Mouse (Mus musculus) hindbrain, embryonic 10.5 days (tissue): ENCODE measurements around the gene Pi4ka. TPM values are rescaled to one million over a fixed set of nuclear protein-coding genes. Genes with fewer than 3 reads are reported as not detected.

Experiments
- DNase-seq: peaks from one replicate; pipeline ENCODE4 v3.0.0-alpha.2; 2017; ENCODE audit warnings: low spot score
- H3K27ac ChIP-seq: fragments of 300-500 bp; sonication (generic); 2 replicates; pipeline ENCODE4 v1.5.1; 2016; ENCODE audit warnings: mild to moderate bottlenecking, moderate library complexity
- H3K27me3 ChIP-seq: fragments of 300-500 bp; sonication (generic); 2 replicates; pipeline ENCODE4 v1.6.1; 2016; ENCODE audit warnings: mild to moderate bottlenecking; ENCODE audit not compliant: poor library complexity, insufficient read depth, severe bottlenecking
- H3K36me3 ChIP-seq: fragments of 300-500 bp; sonication (generic); 2 replicates; pipeline ENCODE4 v1.6.1; 2016; ENCODE audit warnings: mild to moderate bottlenecking, moderate library complexity
- H3K4me1 ChIP-seq: fragments of 300-500 bp; sonication (generic); replicated peaks from 2 replicates; pipeline ENCODE4 v1.6.1; 2016; ENCODE audit warnings: mild to moderate bottlenecking
- H3K4me3 ChIP-seq: fragments of 300-500 bp; sonication (generic); 2 replicates; pipeline ENCODE4 v1.5.1; 2016; ENCODE audit warnings: mild to moderate bottlenecking, moderate library complexity
- H3K9me3 ChIP-seq: fragments of 300-500 bp; sonication (generic); 2 replicates; pipeline ENCODE4 v1.6.1; 2016; ENCODE audit warnings: mild to moderate bottlenecking, moderate library complexity
- WGBS: fragments of 180-500 bp; shearing (Covaris S2); methylation state at CpG from one replicate; pipeline ENCODE4 v1.1.7; 2016; 5-methylcytosine and 5-hydroxymethylcytosine counted together
- polyA plus RNA-seq: library from polyadenylated mRNA; unstranded; fragments of >200 nt; fragmentation: Nextera tagmentation; extraction: Ambion mirVana; gene quantifications from 2 replicates; pipeline ENCODE4 v1.2.1, GENCODE M21; 2016

Gene Pi4ka
- polyA plus RNA-seq, 1 experiment from 2014 or later = 48.4 TPM

GRCm38 (mm10) chr16:17329848-17330570 is 76.1 kb downstream of the Pi4ka start:
- Histone ChIP-seq H3K4me1 (no peaks in the 10 kb centered on the region), H3K36me3 (peaks cover 23% of the 10 kb centered on the region), H3K4me3 (no peak overlapping the region), H3K9me3 (no peaks in the 10 kb centered on the region), H3K27me3 (no peaks in the 10 kb centered on the region), H3K27ac (no peak overlapping the region)
- WGBS = 100% methylated on average over 1 of the region's 1 CpGs
- DNase-seq = no peak

GRCm38 (mm10) chr16:17326064-17326463 is 80.0 kb downstream of the Pi4ka start:
- 86% methylated on average over 2 of the region's 2 CpGs for WGBS
- DNase-seq = no peak
- Histone ChIP-seq H3K4me1 (no peaks in the 10 kb centered on the region), H3K27ac (no peak overlapping the region), H3K9me3 (no peaks in the 10 kb centered on the region), H3K27me3 (no peaks in the 10 kb centered on the region), H3K36me3 (peaks cover 61% of the 10 kb centered on the region), H3K4me3 (no peak overlapping the region)

GRCm38 (mm10) chr16:17324745-17325144 is 81.4 kb downstream of the Pi4ka start:
- DNase-seq = no peak
- Histone ChIP-seq H3K36me3 (peaks cover 60% of the 10 kb centered on the region), H3K4me1 (no peaks in the 10 kb centered on the region), H3K4me3 (no peak overlapping the region), H3K9me3 (no peaks in the 10 kb centered on the region), H3K27me3 (no peaks in the 10 kb centered on the region), H3K27ac (no peak overlapping the region)
- 92% methylated on average over 5 of the region's 5 CpGs for WGBS

- H3K36me3 ChIP-seq = peaks cover 84% of the 10 kb centered on the region
- H3K27me3 ChIP-seq = no peaks in the 10 kb centered on the region
- no peak overlapping the region for H3K4me3 ChIP-seq
- no peak for DNase-seq
- H3K9me3 ChIP-seq = no peaks in the 10 kb centered on the region
- no peaks in the 10 kb centered on the region for H3K4me1 ChIP-seq
- no peak overlapping the region for H3K27ac ChIP-seq
- 92% methylated on average over 5 of the region's 5 CpGs for WGBS
Observed at GRCm38 (mm10) chr16:17321481-17321880, 84.6 kb downstream of the Pi4ka start.

- Histone ChIP-seq H3K27me3 (no peaks in the 10 kb centered on the region), H3K4me1 (no peaks in the 10 kb centered on the region), H3K4me3 (no peak overlapping the region), H3K36me3 (peaks cover 86% of the 10 kb centered on the region), H3K27ac (no peak overlapping the region), H3K9me3 (no peaks in the 10 kb centered on the region)
- DNase-seq = no peak
- 97% methylated on average over 7 of the region's 7 CpGs for WGBS
Observed at GRCm38 (mm10) chr16:17316554-17316953, 89.6 kb downstream of the Pi4ka start.

- Histone ChIP-seq H3K4me1 (no peaks in the 10 kb centered on the region), H3K36me3 (peaks cover 94% of the 10 kb centered on the region), H3K27ac (no peak overlapping the region), H3K4me3 (no peak overlapping the region), H3K27me3 (no peaks in the 10 kb centered on the region), H3K9me3 (no peaks in the 10 kb centered on the region)
- no peak for DNase-seq
- 91% methylated on average over 5 of the region's 5 CpGs for WGBS
Observed at GRCm38 (mm10) chr16:17312531-17312930, 93.6 kb downstream of the Pi4ka start.

- Histone ChIP-seq H3K27ac (no peak overlapping the region), H3K27me3 (no peaks in the 10 kb centered on the region), H3K4me1 (no peaks in the 10 kb centered on the region), H3K9me3 (no peaks in the 10 kb centered on the region), H3K4me3 (no peak overlapping the region), H3K36me3 (peaks cover 92% of the 10 kb centered on the region)
- no peak for DNase-seq
- WGBS = 94% methylated on average over 10 of the region's 10 CpGs
Observed at GRCm38 (mm10) chr16:17309036-17309435, 97.1 kb downstream of the Pi4ka start.

- peaks cover 92% of the 10 kb centered on the region for H3K36me3 ChIP-seq
- no peaks in the 10 kb centered on the region for H3K4me1 ChIP-seq
Observed at GRCm38 (mm10) chr16:17307461-17307860, 98.7 kb downstream of the Pi4ka start.

GRCm38 (mm10) chr16:17303521-17304245 is 102.4 kb downstream of the Pi4ka start:
- peaks cover 97% of the 10 kb centered on the region for H3K36me3 ChIP-seq
- H3K27me3 ChIP-seq = no peaks in the 10 kb centered on the region
- WGBS = 83% methylated on average over 5 of the region's 5 CpGs
- no peak for DNase-seq
- H3K27ac ChIP-seq = no peak overlapping the region
- H3K4me3 ChIP-seq = no peak overlapping the region
- no peaks in the 10 kb centered on the region for H3K4me1 ChIP-seq
- no peaks in the 10 kb centered on the region for H3K9me3 ChIP-seq

More at GRCm38 (mm10) chr16:17307461-17307860, 98.7 kb downstream of the Pi4ka start:
- 95% methylated on average over 5 of the region's 5 CpGs for WGBS
- Histone ChIP-seq H3K4me3 (no peak overlapping the region), H3K27ac (no peak overlapping the region), H3K9me3 (no peaks in the 10 kb centered on the region), H3K27me3 (no peaks in the 10 kb centered on the region)
- no peak for DNase-seq

- no peak for DNase-seq
Observed at GRCm38 (mm10) chr16:17300818-17301217, 105.3 kb downstream of the Pi4ka start.

GRCm38 (mm10) chr16:17292751-17293150 is 113.4 kb downstream of the Pi4ka start:
- 7% methylated on average over 2 of the region's 2 CpGs for WGBS
- no peak overlapping the region for H3K4me3 ChIP-seq
- H3K27me3 ChIP-seq = no peaks in the 10 kb centered on the region
- no peaks in the 10 kb centered on the region for H3K4me1 ChIP-seq
- H3K9me3 ChIP-seq = no peaks in the 10 kb centered on the region
- H3K36me3 ChIP-seq = peaks cover 77% of the 10 kb centered on the region
- peak; percentile 87 for DNase-seq
- H3K27ac ChIP-seq = peak overlapping the region; percentile 72; the same call in 1 of the 2 replicates

More at GRCm38 (mm10) chr16:17300818-17301217, 105.3 kb downstream of the Pi4ka start:
- no peak overlapping the region for H3K27ac ChIP-seq
- H3K4me1 ChIP-seq = no peaks in the 10 kb centered on the region
- H3K36me3 ChIP-seq = peaks cover 98% of the 10 kb centered on the region
- no peaks in the 10 kb centered on the region for H3K9me3 ChIP-seq
- WGBS = 94% methylated on average over 3 of the region's 3 CpGs
- no peaks in the 10 kb centered on the region for H3K27me3 ChIP-seq
- H3K4me3 ChIP-seq = no peak overlapping the region

- no peak for DNase-seq
- no peaks in the 10 kb centered on the region for H3K9me3 ChIP-seq
- no peaks in the 10 kb centered on the region for H3K27me3 ChIP-seq
- no peaks in the 10 kb centered on the region for H3K4me1 ChIP-seq
- peaks cover 76% of the 10 kb centered on the region for H3K36me3 ChIP-seq
- 92% methylated on average over 2 of the region's 2 CpGs for WGBS
- no peak overlapping the region for H3K27ac ChIP-seq
- no peak overlapping the region for H3K4me3 ChIP-seq
Observed at GRCm38 (mm10) chr16:17291016-17291415, 115.1 kb downstream of the Pi4ka start.

GRCm38 (mm10) chr16:17287103-17287502 is 119.0 kb downstream of the Pi4ka start:
- WGBS = 90% methylated on average over 2 of the region's 2 CpGs
- no peaks in the 10 kb centered on the region for H3K27me3 ChIP-seq
- peaks cover 90% of the 10 kb centered on the region for H3K36me3 ChIP-seq

More at GRCm38 (mm10) chr16:17287103-17287502, 119.0 kb downstream of the Pi4ka start:
- H3K27ac ChIP-seq = no peak overlapping the region
- no peaks in the 10 kb centered on the region for H3K4me1 ChIP-seq
- no peak overlapping the region for H3K4me3 ChIP-seq
- no peaks in the 10 kb centered on the region for H3K9me3 ChIP-seq
- no peak for DNase-seq
